Mouse (Mus musculus): ENCODE measurements around the gene St6gal1. TPM values are rescaled to one million over a fixed set of nuclear protein-coding genes. Genes with fewer than 3 reads are reported as not detected.

Gene St6gal1
- polyA plus RNA-seq, 2 experiments, result 10.5 to 10.6 TPM

GRCm38 (mm10) chr16:23249285-23249684, 24.7 kb downstream of the St6gal1 start:
- TF ChIP-seq CTCF (IDR thresholded peaks at IDR 0.05; ENCODE audit: low read depth) (no peak), EP300 (IDR thresholded peaks at IDR 0.05; ENCODE audit: low read depth) (no peak)
- 49% methylated on average over 4 of the region's 4 CpGs for WGBS (ENCODE audit: insufficient replicate concordance)
- no peak for DNase-seq (ENCODE audit: low read depth in 3 of 3, low spot score in 3 of 3)

GRCm38 (mm10) chr16:23249762-23250161, 25.2 kb downstream of the St6gal1 start:
- no peaks in the 10 kb centered on the region for H3K9me3 ChIP-seq (ENCODE audit: control insufficient read depth, low read length)
- WGBS (ENCODE audit: insufficient replicate concordance), result 68% methylated on average over 6 of the region's 6 CpGs
- no peaks in the 10 kb centered on the region for H3K4me1 ChIP-seq (replicated peaks; ENCODE audit: control insufficient read depth in 2 of 2, insufficient read depth in 2 of 2, low read length in 1 of 2)
- ATAC-seq (ENCODE audit: insufficient read depth), result no peak
- TF ChIP-seq CTCF (IDR thresholded peaks at IDR 0.05; ENCODE audit: low read depth), result no peak
- no peak for TF ChIP-seq EP300 (IDR thresholded peaks at IDR 0.05; ENCODE audit: low read depth)
- H3K36me3 ChIP-seq (replicated peaks; ENCODE audit: control insufficient read depth, insufficient read depth, low read depth), result no peaks in the 10 kb centered on the region
- no peaks in the 10 kb centered on the region for H3K27me3 ChIP-seq (ENCODE audit: control insufficient read depth, insufficient read depth, low read length)
- DNase-seq (ENCODE audit: low read depth in 3 of 3, low spot score in 3 of 3), result no peak
- no peak overlapping the region for H3K9ac ChIP-seq (replicated peaks)
- H3K27ac ChIP-seq, result no peak overlapping the region
- no peak overlapping the region for H3K4me2 ChIP-seq (ENCODE audit: low read depth)
- no peak overlapping the region for H3K4me3 ChIP-seq (ENCODE audit: insufficient read depth in 1 of 2, low read depth in 2 of 2, low read length in 2 of 2)

More at GRCm38 (mm10) chr16:23249285-23249684, 24.7 kb downstream of the St6gal1 start:
- Histone ChIP-seq H3K9me3 (ENCODE audit: control insufficient read depth, low read length) (no peaks in the 10 kb centered on the region), H3K4me1 (replicated peaks; ENCODE audit: control insufficient read depth in 2 of 2, insufficient read depth in 2 of 2, low read length in 1 of 2) (no peaks in the 10 kb centered on the region), H3K36me3 (replicated peaks; ENCODE audit: control insufficient read depth, insufficient read depth, low read depth) (no peaks in the 10 kb centered on the region), H3K27me3 (ENCODE audit: control insufficient read depth, insufficient read depth, low read length) (no peaks in the 10 kb centered on the region), H3K4me3 (ENCODE audit: insufficient read depth in 1 of 2, low read depth in 2 of 2, low read length in 2 of 2) (no peak overlapping the region), H3K9ac (replicated peaks) (no peak overlapping the region), H3K4me2 (ENCODE audit: low read depth) (no peak overlapping the region), H3K27ac (no peak overlapping the region)
- no peak for ATAC-seq (ENCODE audit: insufficient read depth)

- Histone ChIP-seq H3K36me3 (replicated peaks; ENCODE audit: control insufficient read depth, insufficient read depth, low read depth) (no peaks in the 10 kb centered on the region), H3K4me1 (replicated peaks; ENCODE audit: control insufficient read depth in 2 of 2, insufficient read depth in 2 of 2, low read length in 1 of 2) (no peaks in the 10 kb centered on the region), H3K4me3 (ENCODE audit: insufficient read depth in 1 of 2, low read depth in 2 of 2, low read length in 2 of 2) (no peak overlapping the region), H3K27ac (no peak overlapping the region), H3K9me3 (ENCODE audit: control insufficient read depth, low read length) (no peaks in the 10 kb centered on the region), H3K9ac (replicated peaks) (no peak overlapping the region), H3K4me2 (ENCODE audit: low read depth) (no peak overlapping the region), H3K27me3 (ENCODE audit: control insufficient read depth, insufficient read depth, low read length) (no peaks in the 10 kb centered on the region)
- TF ChIP-seq EP300 (IDR thresholded peaks at IDR 0.05; ENCODE audit: low read depth), result no peak
- DNase-seq (ENCODE audit: low read depth in 3 of 3, low spot score in 3 of 3), result no peak
- 56% methylated on average over 15 of the region's 15 CpGs for WGBS (ENCODE audit: insufficient replicate concordance)
- ATAC-seq (ENCODE audit: insufficient read depth), result no peak
These were observed 26.3 kb downstream of the St6gal1 start for GRCm38 (mm10) chr16:23250556-23251444.

GRCm38 (mm10) chr16:23251445-23251773, 26.9 kb downstream of the St6gal1 start:
- ATAC-seq (ENCODE audit: insufficient read depth), result no peak

GRCm38 (mm10) chr16:23253620-23254019, 29.1 kb downstream of the St6gal1 start:
- Histone ChIP-seq H3K4me1 (replicated peaks; ENCODE audit: control insufficient read depth in 2 of 2, insufficient read depth in 2 of 2, low read length in 1 of 2) (no peaks in the 10 kb centered on the region), H3K27me3 (ENCODE audit: control insufficient read depth, insufficient read depth, low read length) (no peaks in the 10 kb centered on the region), H3K27ac (no peak overlapping the region), H3K4me2 (ENCODE audit: low read depth) (no peak overlapping the region), H3K36me3 (replicated peaks; ENCODE audit: control insufficient read depth, insufficient read depth, low read depth) (no peaks in the 10 kb centered on the region), H3K9ac (replicated peaks) (no peak overlapping the region), H3K9me3 (ENCODE audit: control insufficient read depth, low read length) (no peaks in the 10 kb centered on the region), H3K4me3 (ENCODE audit: insufficient read depth in 1 of 2, low read depth in 2 of 2, low read length in 2 of 2) (no peak overlapping the region)
- WGBS (ENCODE audit: insufficient replicate concordance), result 37% methylated on average over 6 of the region's 6 CpGs
- ATAC-seq (ENCODE audit: insufficient read depth) (no peak), DNase-seq (ENCODE audit: low read depth in 3 of 3, low spot score in 3 of 3) (no peak)
- no peak for TF ChIP-seq EP300 (IDR thresholded peaks at IDR 0.05; ENCODE audit: low read depth)

More at GRCm38 (mm10) chr16:23251445-23251773, 26.9 kb downstream of the St6gal1 start:
- no peaks in the 10 kb centered on the region for H3K4me1 ChIP-seq (replicated peaks; ENCODE audit: control insufficient read depth in 2 of 2, insufficient read depth in 2 of 2, low read length in 1 of 2)
- H3K27ac ChIP-seq, result no peak overlapping the region
- DNase-seq (ENCODE audit: low read depth in 3 of 3, low spot score in 3 of 3), result no peak
- H3K9me3 ChIP-seq (ENCODE audit: control insufficient read depth, low read length), result no peaks in the 10 kb centered on the region
- WGBS (ENCODE audit: insufficient replicate concordance), result 48% methylated on average over 2 of the region's 2 CpGs
- H3K36me3 ChIP-seq (replicated peaks; ENCODE audit: control insufficient read depth, insufficient read depth, low read depth), result no peaks in the 10 kb centered on the region
- no peak overlapping the region for H3K4me2 ChIP-seq (ENCODE audit: low read depth)
- no peak overlapping the region for H3K4me3 ChIP-seq (ENCODE audit: insufficient read depth in 1 of 2, low read depth in 2 of 2, low read length in 2 of 2)
- H3K9ac ChIP-seq (replicated peaks), result no peak overlapping the region
- H3K27me3 ChIP-seq (ENCODE audit: control insufficient read depth, insufficient read depth, low read length), result no peaks in the 10 kb centered on the region
- TF ChIP-seq EP300 (IDR thresholded peaks at IDR 0.05; ENCODE audit: low read depth), result no peak
- no peak for TF ChIP-seq CTCF (IDR thresholded peaks at IDR 0.05; ENCODE audit: low read depth)
